Mouse (Mus musculus) ES-Bruce4 (cell line): ENCODE data around the gene Nmnat3.

Experiments used
- CTCF ChIP-seq: IDR thresholded peaks from one replicate; pipeline ENCODE4 v1.8.1; 2011; ENCODE audit warnings: low read depth, low read length
- POLR2A ChIP-seq: IDR thresholded peaks from one replicate; pipeline ENCODE4 v1.8.1; 2011; ENCODE audit warnings: low read length; ENCODE audit not compliant: insufficient read depth

- TF ChIP-seq POLR2A (no peak), CTCF (no peak)
Observed at GRCm38 (mm10) chr9:98297234-98297936, 10.2 kb downstream of the Nmnat3 start.
